Mouse (Mus musculus) lung, embryonic 14.5 days (tissue): ENCODE measurements at regions not wholly inside any gene's neighbourhood (a gene's known extent, or its start where the extent isn't known, plus 50 kb on each side); places are given as distances from the start of the nearest gene placed in this dataset.

Source experiments
- ATAC-seq: fragments of 200-750 bp; cut with Nextera tagmentation; 2 replicates; pipeline ENCODE4 v1.8.0; 2017; ENCODE audit warnings: mild to moderate bottlenecking, moderate TSS enrichment, moderate library complexity; ENCODE audit not compliant: insufficient read depth
- DNase-seq: peaks from one replicate; pipeline ENCODE4 v3.0.0-alpha.2; 2015
- H3K27ac ChIP-seq: fragments of 300-500 bp; sonication (generic); 2 replicates; pipeline ENCODE4 v1.5.1; 2014; ENCODE audit warnings: low read depth, mild to moderate bottlenecking, moderate library complexity
- H3K27me3 ChIP-seq: fragments of 300-500 bp; sonication (generic); 2 replicates; pipeline ENCODE4 v1.6.1; 2014; ENCODE audit warnings: low read length, control low read depth; ENCODE audit not compliant: insufficient read depth
- H3K36me3 ChIP-seq: fragments of 300-500 bp; sonication (generic); 2 replicates; pipeline ENCODE4 v1.6.1; 2014; ENCODE audit warnings: control low read depth; ENCODE audit not compliant: insufficient read depth
- H3K4me1 ChIP-seq: fragments of 300-500 bp; sonication (generic); 2 replicates; pipeline ENCODE4 v1.6.1; 2014; ENCODE audit warnings: antibody characterized with exemption, control low read depth; ENCODE audit not compliant: insufficient read depth
- H3K4me2 ChIP-seq: fragments of 300-500 bp; sonication (generic); 2 replicates; pipeline ENCODE4 v1.6.1; 2014; ENCODE audit warnings: mild to moderate bottlenecking
- H3K4me3 ChIP-seq: fragments of 300-500 bp; sonication (generic); 2 replicates; pipeline ENCODE4 v1.5.1; 2014; ENCODE audit warnings: low read depth, low read length
- H3K9ac ChIP-seq: fragments of 300-500 bp; sonication (generic); 2 replicates; pipeline ENCODE4 v1.6.1; 2014
- H3K9me3 ChIP-seq: fragments of 300-500 bp; sonication (generic); 2 replicates; pipeline ENCODE4 v1.6.1; 2016; ENCODE audit warnings: low read depth, low read length, control low read depth
- CTCF ChIP-seq: IDR thresholded peaks from 2 replicates; pipeline ENCODE4 v1.5.1; 2016; ENCODE audit warnings: antibody characterized with exemption, low read depth
- WGBS: fragments of 180-500 bp; shearing (Covaris S2); extraction: QIAGEN DNeasy Blood & Tissue Kit; methylation state at CpG from one replicate; pipeline ENCODE4 v1.1.7; 2014; 5-methylcytosine and 5-hydroxymethylcytosine counted together

- Histone ChIP-seq H3K4me3 (no peak overlapping the region), H3K9ac (no peak overlapping the region), H3K4me1 (no peaks in the 10 kb centered on the region), H3K27me3 (no peaks in the 10 kb centered on the region), H3K27ac (no peak overlapping the region), H3K36me3 (no peaks in the 10 kb centered on the region), H3K9me3 (no peaks in the 10 kb centered on the region), H3K4me2 (no peak overlapping the region)
- TF ChIP-seq CTCF: no peak
- no peak for ATAC-seq
- no peak for DNase-seq
- WGBS: 43% methylated on average over 5 of the region's 6 CpGs
Observed at GRCm38 (mm10) chrX:11567827-11568226, 240.2 kb downstream of the H2al1j start.

GRCm38 (mm10) chrX:11568262-11568661 is 240.6 kb downstream of the H2al1j start:
- Histone ChIP-seq H3K4me2 (no peak overlapping the region), H3K36me3 (no peaks in the 10 kb centered on the region), H3K4me3 (no peak overlapping the region), H3K27ac (no peak overlapping the region), H3K4me1 (no peaks in the 10 kb centered on the region), H3K27me3 (no peaks in the 10 kb centered on the region), H3K9me3 (no peaks in the 10 kb centered on the region), H3K9ac (no peak overlapping the region)
- 56% methylated on average over 5 of the region's 5 CpGs for WGBS
- TF ChIP-seq CTCF: no peak
- DNase-seq (no peak), ATAC-seq (no peak)

GRCm38 (mm10) chrX:11574354-11574753 is 246.7 kb downstream of the H2al1j start:
- Histone ChIP-seq H3K4me3 (no peak overlapping the region), H3K9ac (no peak overlapping the region), H3K36me3 (no peaks in the 10 kb centered on the region), H3K27ac (no peak overlapping the region), H3K27me3 (no peaks in the 10 kb centered on the region), H3K4me2 (no peak overlapping the region), H3K9me3 (no peaks in the 10 kb centered on the region), H3K4me1 (no peaks in the 10 kb centered on the region)
- 64% methylated on average over 3 of the region's 3 CpGs for WGBS
- DNase-seq: no peak
- ATAC-seq: no peak
- no peak for TF ChIP-seq CTCF

DNA sequence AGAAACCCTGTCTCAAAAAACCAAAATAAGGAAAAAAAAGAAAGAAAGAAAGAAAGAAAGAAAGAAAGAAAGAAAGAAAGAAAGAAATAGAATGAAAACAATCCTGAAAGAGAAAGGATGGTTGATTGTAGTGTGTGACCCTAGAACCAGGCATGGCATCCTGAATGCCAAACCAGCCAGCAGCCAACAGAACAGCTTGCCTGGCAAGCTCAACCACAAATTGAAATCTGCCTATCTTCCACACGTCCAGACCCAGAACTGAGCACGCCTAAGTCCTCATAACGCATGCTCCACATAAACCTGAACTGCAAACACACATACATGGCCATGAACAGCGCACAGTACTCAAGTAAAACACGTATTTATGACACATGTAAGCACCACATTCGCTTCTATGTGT is 247.9 kb downstream of the H2al1j start:
- H3K4me3 ChIP-seq: no peak overlapping the region
- no peak for TF ChIP-seq CTCF
- no peaks in the 10 kb centered on the region for H3K36me3 ChIP-seq
- no peaks in the 10 kb centered on the region for H3K9me3 ChIP-seq
- H3K4me1 ChIP-seq: no peaks in the 10 kb centered on the region
- H3K27ac ChIP-seq: no peak overlapping the region
- ATAC-seq (no peak), DNase-seq (no peak)
- no peak overlapping the region for H3K4me2 ChIP-seq
- no peak overlapping the region for H3K9ac ChIP-seq
- 88% methylated on average over 6 of the region's 6 CpGs for WGBS
- no peaks in the 10 kb centered on the region for H3K27me3 ChIP-seq

DNA sequence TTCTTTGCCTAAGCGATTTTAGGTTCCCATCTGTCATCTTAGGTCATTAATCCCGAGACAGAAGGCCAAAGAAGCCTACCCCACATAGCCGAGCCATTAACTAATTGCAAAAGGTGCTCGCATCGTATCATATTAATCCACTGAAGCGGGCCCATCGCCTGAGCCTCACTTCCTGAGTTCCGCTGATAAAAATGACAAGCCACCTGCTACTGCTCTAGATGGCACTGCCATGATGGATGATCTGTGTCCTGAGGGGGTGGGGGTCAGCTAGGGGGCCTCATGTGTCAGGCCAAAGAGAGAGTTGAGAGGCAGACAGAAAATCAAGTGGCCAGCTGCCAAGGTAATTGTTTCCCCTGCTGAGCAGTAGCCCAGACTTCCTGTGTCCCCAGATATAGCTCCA is 248.7 kb downstream of the H2al1j start:
- no peak for TF ChIP-seq CTCF
- DNase-seq: peak; percentile 29
- Histone ChIP-seq H3K4me1 (no peaks in the 10 kb centered on the region), H3K4me2 (no peak overlapping the region), H3K4me3 (no peak overlapping the region), H3K9ac (no peak overlapping the region), H3K27me3 (no peaks in the 10 kb centered on the region), H3K9me3 (no peaks in the 10 kb centered on the region), H3K36me3 (no peaks in the 10 kb centered on the region), H3K27ac (no peak overlapping the region)
- no peak for ATAC-seq
- WGBS: 39% methylated on average over 8 of the region's 8 CpGs

- Histone ChIP-seq H3K9ac (no peak overlapping the region), H3K27me3 (no peaks in the 10 kb centered on the region), H3K27ac (no peak overlapping the region), H3K9me3 (no peaks in the 10 kb centered on the region), H3K4me3 (no peak overlapping the region), H3K36me3 (no peaks in the 10 kb centered on the region), H3K4me1 (no peaks in the 10 kb centered on the region), H3K4me2 (no peak overlapping the region)
- 75% methylated on average over 3 of the region's 3 CpGs for WGBS
- DNase-seq: no peak
- no peak for TF ChIP-seq CTCF
- ATAC-seq: no peak
Observed at GRCm38 (mm10) chrX:11577294-11577693, 249.7 kb downstream of the H2al1j start.

DNA sequence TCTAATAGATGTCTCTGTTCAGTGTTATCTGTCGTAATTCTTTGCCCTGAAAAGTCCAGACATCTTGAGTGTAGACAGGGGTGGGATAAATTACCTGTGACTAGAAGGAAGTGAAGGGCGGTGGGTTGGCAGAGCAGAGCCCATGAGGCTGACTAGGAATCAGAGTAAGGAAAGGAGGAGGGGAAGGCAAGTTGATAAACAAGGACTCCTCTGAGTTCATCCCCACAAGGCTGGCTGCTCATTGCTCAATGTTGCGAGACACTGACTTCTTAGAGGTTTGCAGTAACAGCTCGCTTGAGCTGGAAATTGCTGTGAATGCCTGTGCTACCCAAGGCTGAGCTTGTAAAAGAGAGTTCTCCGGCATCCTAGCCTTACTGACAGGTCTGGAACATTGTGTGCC is 257.7 kb downstream of the H2al1j start:
- DNase-seq (no peak), ATAC-seq (no peak)
- H3K4me3 ChIP-seq: no peak overlapping the region
- no peak for TF ChIP-seq CTCF
- no peak overlapping the region for H3K27ac ChIP-seq
- no peaks in the 10 kb centered on the region for H3K9me3 ChIP-seq
- H3K4me2 ChIP-seq: no peak overlapping the region
- WGBS: 56% methylated on average over 5 of the region's 5 CpGs
- H3K9ac ChIP-seq: no peak overlapping the region
- H3K36me3 ChIP-seq: no peaks in the 10 kb centered on the region
- H3K4me1 ChIP-seq: no peaks in the 10 kb centered on the region
- no peaks in the 10 kb centered on the region for H3K27me3 ChIP-seq
